Mouse (Mus musculus): Measurements from ENCODE around the gene Prom1. TPM values are rescaled to one million over a fixed set of nuclear protein-coding genes. Genes with fewer than 3 reads are reported as not detected.

Prom1 gene
- polyA plus RNA-seq, 1 experiment from 2014 or later = 24.5 TPM

- 59% methylated on average over 8 of the region's 8 CpGs for WGBS
- Histone ChIP-seq H3K4me2 (replicated peaks) (no peak overlapping the region), H3K9ac (no peak overlapping the region), H3K27me3 (no peaks in the 10 kb centered on the region), H3K4me3 (replicated peaks) (no peak overlapping the region), H3K9me3 (replicated peaks) (no peaks in the 10 kb centered on the region), H3K36me3 (no peaks in the 10 kb centered on the region), H3K27ac (replicated peaks) (no peak overlapping the region), H3K4me1 (peaks cover 5% of the 10 kb centered on the region; the same call in 1 of the 2 replicates)
- ATAC-seq (ENCODE audit: insufficient number of reproducible peaks, low FRiP score, low TSS enrichment, low read depth) = no peak
These were observed 21.4 kb downstream of the Prom1 start for GRCm38 (mm10) chr5:44080276-44081054.

DNA sequence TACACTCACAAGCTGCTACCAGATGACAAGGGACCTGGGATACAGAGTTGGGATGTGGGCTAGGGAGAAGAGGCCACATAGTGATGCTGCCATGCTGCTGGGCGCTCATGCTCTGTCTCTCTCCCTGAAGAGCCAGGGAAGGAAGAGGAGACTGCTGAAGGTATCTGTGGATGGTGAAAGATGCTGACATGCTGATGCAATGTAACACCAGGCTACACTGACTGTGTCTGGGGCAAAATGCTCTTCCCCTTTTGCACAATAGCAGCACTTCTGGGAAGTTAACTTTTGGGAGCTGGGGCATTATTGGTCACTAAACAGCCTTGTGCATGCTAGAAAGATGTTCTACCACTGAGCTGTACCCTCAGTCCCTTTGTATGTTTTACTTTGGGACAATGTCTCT, 26.4 kb downstream of the Prom1 start:
- H3K36me3 ChIP-seq = no peaks in the 10 kb centered on the region
- H3K27me3 ChIP-seq = no peaks in the 10 kb centered on the region
- H3K4me3 ChIP-seq (replicated peaks) = no peak overlapping the region
- H3K9ac ChIP-seq = no peak overlapping the region
- no peak overlapping the region for H3K27ac ChIP-seq (replicated peaks)
- ATAC-seq (ENCODE audit: insufficient number of reproducible peaks, low FRiP score, low TSS enrichment, low read depth) = no peak
- H3K4me1 ChIP-seq = peaks cover 9% of the 10 kb centered on the region; the same call in 1 of the 2 replicates
- H3K9me3 ChIP-seq (replicated peaks) = no peaks in the 10 kb centered on the region
- no peak overlapping the region for H3K4me2 ChIP-seq (replicated peaks)
- 100% methylated on average over 1 of the region's 1 CpGs for WGBS

DNA sequence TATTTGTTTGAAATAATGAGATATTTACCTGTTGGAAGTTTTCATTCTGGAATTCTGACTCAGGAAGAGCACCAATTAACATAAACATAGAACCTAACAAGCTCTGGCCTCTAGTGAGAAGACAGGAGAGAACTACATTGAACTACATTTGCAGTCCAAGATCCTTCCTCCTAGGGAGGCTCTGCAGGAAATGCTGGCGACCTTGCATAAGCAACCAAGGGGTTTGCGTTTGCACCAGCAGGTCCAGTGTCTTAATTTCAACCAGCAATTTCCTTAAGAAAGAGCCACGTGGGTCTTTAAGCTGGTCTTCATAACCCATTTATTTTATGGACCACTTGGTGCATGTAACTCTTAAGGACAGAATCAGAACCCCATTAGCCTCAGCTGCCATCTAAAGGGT, 28.2 kb downstream of the Prom1 start:
- ATAC-seq (ENCODE audit: insufficient number of reproducible peaks, low FRiP score, low TSS enrichment, low read depth) = no peak
- H3K4me2 ChIP-seq (replicated peaks) = no peak overlapping the region
- no peaks in the 10 kb centered on the region for H3K27me3 ChIP-seq
- no peak overlapping the region for H3K27ac ChIP-seq (replicated peaks)
- no peak overlapping the region for H3K9ac ChIP-seq
- no peak overlapping the region for H3K4me3 ChIP-seq (replicated peaks)
- WGBS = 72% methylated on average over 3 of the region's 3 CpGs
- H3K9me3 ChIP-seq (replicated peaks) = no peaks in the 10 kb centered on the region
- H3K36me3 ChIP-seq = no peaks in the 10 kb centered on the region
- 0 out of 2 replicates have a peak, but pooled peaks cover 11% of the 10 kb centered on the region for H3K4me1 ChIP-seq

- H3K9me3 ChIP-seq (replicated peaks) = no peaks in the 10 kb centered on the region
- 78% methylated on average over 7 of the region's 7 CpGs for WGBS
- H3K4me1 ChIP-seq = peaks cover 15% of the 10 kb centered on the region; the same call in 1 of the 2 replicates
- no peaks in the 10 kb centered on the region for H3K36me3 ChIP-seq
- H3K4me3 ChIP-seq (replicated peaks) = no peak overlapping the region
- no peak overlapping the region for H3K27ac ChIP-seq (replicated peaks)
- no peaks in the 10 kb centered on the region for H3K27me3 ChIP-seq
- ATAC-seq (ENCODE audit: insufficient number of reproducible peaks, low FRiP score, low TSS enrichment, low read depth) = no peak
- H3K4me2 ChIP-seq (replicated peaks) = no peak overlapping the region
- no peak overlapping the region for H3K9ac ChIP-seq
These were observed 31.2 kb downstream of the Prom1 start for GRCm38 (mm10) chr5:44070529-44071133.

- Histone ChIP-seq H3K27ac (replicated peaks) (no peak overlapping the region), H3K9me3 (replicated peaks) (no peaks in the 10 kb centered on the region), H3K4me2 (replicated peaks) (no peak overlapping the region), H3K4me1 (no peaks in the 10 kb centered on the region), H3K27me3 (no peaks in the 10 kb centered on the region), H3K4me3 (replicated peaks) (no peak overlapping the region), H3K36me3 (no peaks in the 10 kb centered on the region), H3K9ac (no peak overlapping the region)
- ATAC-seq (ENCODE audit: insufficient number of reproducible peaks, low FRiP score, low TSS enrichment, low read depth) = no peak
- WGBS = 97% methylated on average over 3 of the region's 3 CpGs
These were observed 43.6 kb downstream of the Prom1 start for GRCm38 (mm10) chr5:44058258-44058657.

GRCm38 (mm10) chr5:44050213-44050612, 51.6 kb downstream of the Prom1 start:
- H3K4me3 ChIP-seq (replicated peaks) = no peak overlapping the region
- H3K36me3 ChIP-seq = no peaks in the 10 kb centered on the region
- no peaks in the 10 kb centered on the region for H3K27me3 ChIP-seq
- H3K9ac ChIP-seq = no peak overlapping the region
- no peak overlapping the region for H3K27ac ChIP-seq (replicated peaks)
- WGBS = 72% methylated on average over 8 of the region's 8 CpGs
- ATAC-seq (ENCODE audit: insufficient number of reproducible peaks, low FRiP score, low TSS enrichment, low read depth) = no peak
- H3K4me2 ChIP-seq (replicated peaks) = no peak overlapping the region
- H3K4me1 ChIP-seq = no peaks in the 10 kb centered on the region
- no peaks in the 10 kb centered on the region for H3K9me3 ChIP-seq (replicated peaks)

- Histone ChIP-seq H3K36me3 (no peaks in the 10 kb centered on the region), H3K4me3 (replicated peaks) (no peak overlapping the region), H3K4me2 (replicated peaks) (no peak overlapping the region), H3K4me1 (no peaks in the 10 kb centered on the region), H3K27me3 (no peaks in the 10 kb centered on the region), H3K27ac (replicated peaks) (no peak overlapping the region), H3K9ac (no peak overlapping the region), H3K9me3 (replicated peaks) (no peaks in the 10 kb centered on the region)
- WGBS = 52% methylated on average over 6 of the region's 6 CpGs
- ATAC-seq (ENCODE audit: insufficient number of reproducible peaks, low FRiP score, low TSS enrichment, low read depth) = no peak
These were observed 52.3 kb downstream of the Prom1 start for GRCm38 (mm10) chr5:44049395-44049976.

GRCm38 (mm10) chr5:44048568-44049363, 53.1 kb downstream of the Prom1 start:
- 25% methylated on average over 5 of the region's 5 CpGs for WGBS
- H3K4me1 ChIP-seq = no peaks in the 10 kb centered on the region
- no peaks in the 10 kb centered on the region for H3K9me3 ChIP-seq (replicated peaks)
- H3K4me2 ChIP-seq (replicated peaks) = no peak overlapping the region
- no peak overlapping the region for H3K27ac ChIP-seq (replicated peaks)
- no peak overlapping the region for H3K9ac ChIP-seq
- H3K27me3 ChIP-seq = no peaks in the 10 kb centered on the region
- ATAC-seq (ENCODE audit: insufficient number of reproducible peaks, low FRiP score, low TSS enrichment, low read depth) = no peak
- no peaks in the 10 kb centered on the region for H3K36me3 ChIP-seq
- no peak overlapping the region for H3K4me3 ChIP-seq (replicated peaks)

DNA sequence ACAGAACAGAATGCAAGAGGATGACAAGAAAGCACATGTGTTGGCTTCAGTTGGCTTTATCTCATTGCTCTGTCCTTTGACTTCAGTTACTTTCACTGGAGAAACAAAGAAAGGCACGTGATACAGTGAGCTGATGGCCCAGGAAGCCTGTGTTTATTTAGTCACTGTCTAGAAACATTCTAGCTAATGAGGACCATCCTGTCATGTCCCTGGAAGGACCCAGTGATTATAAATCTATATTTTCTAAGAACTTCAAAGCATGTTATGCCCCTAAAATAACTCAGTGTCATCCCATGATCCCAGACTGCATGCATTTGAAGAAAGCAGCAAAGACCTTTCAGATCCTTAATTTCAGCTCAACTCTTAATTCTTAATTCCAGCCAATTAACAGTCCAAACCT, 60.1 kb downstream of the Prom1 start:
- H3K27me3 ChIP-seq = no peaks in the 10 kb centered on the region
- 27% methylated on average over 1 of the region's 1 CpGs for WGBS
- no peak for ATAC-seq (ENCODE audit: insufficient number of reproducible peaks, low FRiP score, low TSS enrichment, low read depth)
- no peaks in the 10 kb centered on the region for H3K36me3 ChIP-seq
- no peak overlapping the region for H3K4me3 ChIP-seq (replicated peaks)
- no peak overlapping the region for H3K9ac ChIP-seq
- no peak overlapping the region for H3K4me2 ChIP-seq (replicated peaks)
- H3K27ac ChIP-seq (replicated peaks) = no peak overlapping the region
- no peaks in the 10 kb centered on the region for H3K4me1 ChIP-seq
- H3K9me3 ChIP-seq (replicated peaks) = no peaks in the 10 kb centered on the region

- no peak for ATAC-seq (ENCODE audit: insufficient number of reproducible peaks, low FRiP score, low TSS enrichment, low read depth)
- no peak overlapping the region for H3K9ac ChIP-seq
- no peaks in the 10 kb centered on the region for H3K36me3 ChIP-seq
- H3K4me1 ChIP-seq = no peaks in the 10 kb centered on the region
- WGBS = 84% methylated on average over 3 of the region's 3 CpGs
- no peaks in the 10 kb centered on the region for H3K9me3 ChIP-seq (replicated peaks)
- no peak overlapping the region for H3K27ac ChIP-seq (replicated peaks)
- H3K4me3 ChIP-seq (replicated peaks) = no peak overlapping the region
- no peak overlapping the region for H3K4me2 ChIP-seq (replicated peaks)
- no peaks in the 10 kb centered on the region for H3K27me3 ChIP-seq
These were observed 60.8 kb downstream of the Prom1 start for GRCm38 (mm10) chr5:44041056-44041455.

Measured in embryonic facial prominence, embryonic 15.5 days (tissue).